Mouse (Mus musculus): ENCODE measurements around the gene Sin3b.
A peak's percentile ranks its signal among the peaks of the same experiment; 100 is the strongest.
"Not testable (repeated sequence)": the region's sequence is repeated elsewhere in the genome, so short reads cannot be mapped to it uniquely, and the experiment has no call there.

The Sin3b gene

GRCm38 (mm10) chr8:72722769-72723650 lies at the start of gene Sin3b:
Gene Sin3b, plus strand, starts transcription at chr8:72723285.
- DNase-seq (ENCODE audit: low read depth, low spot score), result peak; percentile 89

- DNase-seq (ENCODE audit: low read depth, low spot score), result no peak
Observed at GRCm38 (mm10) chr8:72674184-72674583, 48.9 kb upstream of the Sin3b start.

GRCm38 (mm10) chr8:72676436-72676835 lies 46.6 kb upstream of the Sin3b start:
- no peak for DNase-seq (ENCODE audit: low read depth, low spot score)

DNA sequence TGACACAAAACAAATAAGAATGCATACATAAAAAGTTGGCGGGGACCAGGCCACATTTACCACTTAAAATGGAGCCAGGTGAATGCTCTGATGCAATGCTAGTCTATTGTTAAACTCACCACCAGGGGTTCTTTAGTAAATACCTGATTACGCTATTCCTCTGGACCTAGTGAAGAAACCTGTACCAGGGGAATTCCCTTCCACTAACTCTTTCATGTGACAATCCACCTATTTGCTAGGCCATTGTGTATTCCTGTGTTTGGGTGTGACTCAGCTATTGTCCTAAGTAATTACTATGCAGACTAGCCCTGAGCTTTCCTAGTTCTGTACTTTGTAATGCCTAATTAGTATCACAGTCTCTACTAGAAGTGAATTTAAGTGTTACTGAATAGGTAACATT lies 46.2 kb upstream of the Sin3b start:
- peak; percentile 89 for DNase-seq (ENCODE audit: low read depth, low spot score)

GRCm38 (mm10) chr8:72677331-72677730 lies 45.8 kb upstream of the Sin3b start:
- peak; percentile 63 for DNase-seq (ENCODE audit: low read depth, low spot score)

DNA sequence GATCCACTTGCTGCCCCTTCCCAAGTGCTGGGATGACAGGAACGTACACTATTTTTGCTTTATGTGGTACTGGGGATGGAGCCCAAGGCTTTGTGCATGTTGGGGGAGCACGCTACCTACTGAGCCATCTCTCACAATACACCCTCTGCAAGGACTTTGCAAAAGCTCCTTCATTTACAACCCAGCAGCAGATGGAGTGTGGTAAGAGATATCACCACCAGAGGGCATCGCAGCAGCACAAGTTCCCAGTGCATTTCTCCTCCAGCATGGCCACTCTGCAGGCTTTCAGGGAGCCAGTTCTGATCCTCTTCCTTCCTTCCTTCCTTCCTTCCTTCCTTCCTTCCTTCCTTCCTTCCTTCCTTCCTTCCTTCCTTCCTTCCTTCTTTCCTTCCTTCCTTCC lies 43.0 kb upstream of the Sin3b start:
- peak; percentile 79 for DNase-seq (ENCODE audit: low read depth, low spot score)

DNA sequence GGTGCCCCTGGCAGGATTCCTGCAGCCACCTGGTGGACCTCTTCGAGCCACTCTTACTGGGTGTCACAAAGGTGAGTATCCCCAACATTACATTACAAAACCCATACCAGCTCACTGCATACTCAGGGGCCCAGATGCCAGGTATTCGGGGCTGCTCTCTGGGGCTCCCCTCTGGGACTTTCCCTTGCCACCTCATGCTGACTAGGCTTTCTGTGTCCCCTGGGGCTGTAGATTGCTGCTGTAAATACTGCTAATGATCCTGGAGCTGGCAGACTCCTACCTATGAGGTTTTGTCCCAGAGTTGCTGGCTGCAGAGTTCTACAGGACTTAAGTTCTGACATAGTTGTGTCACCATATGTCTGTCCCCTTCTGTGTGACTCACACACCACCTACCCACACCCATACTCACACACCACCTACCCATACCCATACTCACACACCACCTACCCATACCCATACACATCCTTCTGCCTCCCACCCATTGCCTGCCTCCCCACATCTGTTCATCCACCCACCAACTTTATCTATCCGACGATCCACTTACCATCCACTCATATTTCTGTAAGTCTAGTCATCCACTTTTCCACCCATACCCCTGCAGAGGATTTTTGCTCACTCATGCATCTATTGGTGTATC lies 40.9 kb upstream of the Sin3b start:
- DNase-seq (ENCODE audit: low read depth, low spot score), result no peak

GRCm38 (mm10) chr8:72683010-72683521 lies 40.0 kb upstream of the Sin3b start:
- no peak for DNase-seq (ENCODE audit: low read depth, low spot score)

- not testable (repeated sequence) for DNase-seq (ENCODE audit: low read depth, low spot score)
Observed at GRCm38 (mm10) chr8:72683572-72684099, 39.4 kb upstream of the Sin3b start.

DNA sequence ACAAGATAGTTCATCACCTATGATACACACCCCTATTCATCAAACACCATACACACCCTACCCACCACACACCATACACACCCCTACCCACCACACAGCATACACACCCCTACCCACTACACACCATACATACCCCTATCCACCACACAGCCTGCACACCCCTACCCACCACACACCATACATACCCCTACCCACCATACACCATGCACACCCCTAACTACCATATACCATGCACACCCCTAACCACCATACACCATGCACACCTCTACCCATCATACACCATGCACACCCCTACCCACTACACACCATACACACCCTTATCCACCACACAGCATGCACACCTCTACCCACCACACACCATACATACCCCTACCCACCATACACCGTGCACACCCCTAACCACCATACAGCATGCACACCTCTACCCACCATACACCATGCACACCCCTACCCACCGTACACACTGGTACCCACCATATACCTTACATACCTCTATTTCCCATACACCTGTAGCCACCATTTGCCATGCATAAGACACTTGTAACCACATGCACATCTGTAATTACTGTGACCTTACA lies 24.6 kb upstream of the Sin3b start:
- no peak for DNase-seq (ENCODE audit: low read depth, low spot score)

GRCm38 (mm10) chr8:72712569-72712968 lies 10.5 kb upstream of the Sin3b start:
- DNase-seq (ENCODE audit: low read depth, low spot score), result no peak

DNA sequence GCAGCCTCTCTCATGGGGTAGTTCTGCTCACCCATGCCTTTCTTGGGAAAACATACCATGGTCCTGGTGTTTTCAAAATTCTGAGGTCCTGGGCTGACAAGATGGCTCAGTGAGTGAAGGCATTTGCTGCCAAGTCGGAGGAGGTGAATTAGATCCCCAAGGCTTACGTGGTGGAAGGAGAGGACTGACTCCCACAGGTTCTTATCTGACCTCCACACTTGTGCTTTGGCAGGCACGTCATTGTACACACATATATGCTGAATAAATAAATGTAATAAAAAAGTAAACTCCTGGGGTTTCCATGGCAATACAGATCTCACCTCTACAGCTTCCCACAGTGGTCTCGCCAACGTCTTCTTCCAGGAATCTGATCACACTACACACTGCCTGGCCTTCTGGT lies 6.5 kb upstream of the Sin3b start:
- DNase-seq (ENCODE audit: low read depth, low spot score), result no peak

GRCm38 (mm10) chr8:72720541-72720940 lies 2.5 kb upstream of the Sin3b start:
- no peak for DNase-seq (ENCODE audit: low read depth, low spot score)

GRCm38 (mm10) chr8:72723651-72724001 lies 541 bp downstream of the Sin3b start:
- DNase-seq (ENCODE audit: low read depth, low spot score), result no peak

DNA sequence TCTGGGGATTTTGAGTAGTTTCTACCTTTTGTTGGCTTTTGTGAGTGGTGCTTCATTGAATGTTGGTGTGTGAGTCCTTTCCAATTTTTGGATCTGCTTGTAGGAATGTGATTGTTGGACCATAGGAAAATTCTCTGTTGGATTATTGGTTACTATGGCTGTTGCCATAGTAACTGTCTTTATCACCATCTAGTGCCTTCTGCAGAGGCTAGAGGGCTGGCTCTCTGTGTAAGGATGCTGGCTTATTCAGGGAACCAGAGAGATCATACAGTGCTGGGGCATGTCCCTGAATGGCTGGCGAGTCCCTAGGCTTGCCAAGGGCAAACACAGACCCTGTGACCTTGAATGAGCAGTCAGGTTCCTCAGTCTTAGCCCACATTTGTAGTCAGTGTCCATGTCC lies 5.6 kb downstream of the Sin3b start:
- no peak for DNase-seq (ENCODE audit: low read depth, low spot score)

GRCm38 (mm10) chr8:72735001-72735400 lies 11.9 kb downstream of the Sin3b start:
- no peak for DNase-seq (ENCODE audit: low read depth, low spot score)

GRCm38 (mm10) chr8:72736868-72737267 lies 13.8 kb downstream of the Sin3b start:
- no peak for DNase-seq (ENCODE audit: low read depth, low spot score)

DNA sequence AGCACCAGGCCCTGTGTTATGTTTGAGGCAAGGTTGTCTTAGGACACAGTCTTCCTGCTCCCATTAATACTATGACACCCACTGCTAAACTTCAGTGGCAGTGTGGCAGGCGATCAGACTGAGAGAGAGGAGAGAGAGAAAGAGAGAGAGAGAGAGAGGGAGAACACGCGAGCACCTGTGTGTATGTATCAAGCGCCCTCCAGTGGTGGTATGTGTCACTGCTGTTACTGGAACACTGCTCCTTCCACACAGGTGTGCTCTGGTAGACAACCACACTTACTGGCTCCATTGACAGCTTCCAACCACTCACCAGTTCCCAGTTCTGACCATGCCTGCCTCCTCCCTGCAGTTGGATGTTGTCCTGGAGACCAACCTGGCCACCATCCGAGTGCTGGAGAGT lies 23.0 kb downstream of the Sin3b start:
- peak; percentile 68 for DNase-seq (ENCODE audit: low read depth, low spot score)

- peak; percentile 39 for DNase-seq (ENCODE audit: low read depth, low spot score)
Observed at GRCm38 (mm10) chr8:72749846-72750245, 26.8 kb downstream of the Sin3b start.

- DNase-seq (ENCODE audit: low read depth, low spot score), result no peak
Observed at GRCm38 (mm10) chr8:72750266-72750665, 27.2 kb downstream of the Sin3b start.

GRCm38 (mm10) chr8:72751126-72751525 lies 28.0 kb downstream of the Sin3b start:
- DNase-seq (ENCODE audit: low read depth, low spot score), result no peak

DNA sequence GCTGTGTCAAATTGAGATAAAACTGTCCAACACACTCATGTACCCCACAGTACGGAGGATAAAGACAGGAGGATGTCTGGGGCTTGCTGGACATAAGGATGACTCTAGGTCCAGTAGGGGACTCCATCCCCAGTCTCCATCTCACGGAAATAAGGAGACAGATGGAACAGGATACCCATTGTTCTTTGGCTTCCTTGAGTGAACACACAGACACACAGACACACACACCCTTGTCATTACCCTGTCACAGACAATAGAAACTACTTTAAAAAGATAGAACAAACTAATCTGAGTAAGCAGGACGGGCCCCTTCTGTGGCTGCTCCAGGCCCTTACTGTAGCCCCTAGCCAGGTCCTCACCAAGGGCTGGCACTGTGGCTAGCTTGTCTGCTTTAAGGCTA lies 29.2 kb downstream of the Sin3b start:
- DNase-seq (ENCODE audit: low read depth, low spot score), result no peak
